Mouse (Mus musculus): ENCODE results near the gene Kcna5. TPM values are rescaled to one million over a fixed set of nuclear protein-coding genes. Genes with fewer than 3 reads are reported as not detected.

Gene Kcna5
- polyA plus RNA-seq, 1 experiment from 2014 or later, result 10.5 TPM

GRCm38 (mm10) chr6:126530019-126530418 lies 5.2 kb downstream of the Kcna5 start:
- Histone ChIP-seq H3K4me3 (ENCODE audit: low read depth, low read length) (no peak overlapping the region), H3K9me3 (ENCODE audit: control insufficient read depth, low read length) (no peaks in the 10 kb centered on the region), H3K27ac (ENCODE audit: low read depth) (no peak overlapping the region), H3K27me3 (replicated peaks; ENCODE audit: control insufficient read depth, insufficient read depth, low read length) (no peaks in the 10 kb centered on the region; the same call in 1 of the 2 replicates), H3K4me2 (ENCODE audit: low read length) (no peak overlapping the region), H3K4me1 (replicated peaks; ENCODE audit: control insufficient read depth, insufficient read depth, low read length) (peaks cover 5% of the 10 kb centered on the region; the same call in 1 of the 2 replicates), H3K9ac (ENCODE audit: low read length) (no peak overlapping the region), H3K36me3 (ENCODE audit: control insufficient read depth, insufficient read depth, low read length) (no peaks in the 10 kb centered on the region)
- DNase-seq (ENCODE audit: low spot score) (no peak), ATAC-seq (replicated peaks; ENCODE audit: low FRiP score, low TSS enrichment, low read depth) (no peak)
- WGBS, result 85% methylated on average over 3 of the region's 3 CpGs

DNA sequence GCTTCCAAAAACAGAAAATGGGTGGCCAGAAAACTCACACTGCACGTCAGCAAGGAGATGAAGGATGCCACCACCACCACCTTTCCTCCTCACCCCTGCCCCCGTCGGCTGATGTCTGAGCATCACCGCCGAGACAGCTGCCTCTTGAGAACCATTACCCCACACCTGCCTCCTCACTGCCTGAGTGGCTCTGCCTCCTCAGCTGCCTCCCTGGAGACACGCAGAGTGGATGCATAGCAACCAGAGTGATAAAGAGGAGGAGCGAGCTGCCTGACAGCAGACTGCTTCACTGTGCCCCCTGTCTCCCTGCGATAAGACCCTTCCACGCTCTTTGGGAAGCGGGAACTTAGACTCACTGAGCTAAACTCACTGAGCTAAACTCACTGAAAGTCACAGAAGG lies 20.5 kb downstream of the Kcna5 start:
- ATAC-seq (replicated peaks; ENCODE audit: low FRiP score, low TSS enrichment, low read depth), result no peak

GRCm38 (mm10) chr6:126513714-126514248 lies 21.4 kb downstream of the Kcna5 start:
- no peak for DNase-seq (ENCODE audit: low spot score)
- no peaks in the 10 kb centered on the region for H3K27me3 ChIP-seq (replicated peaks; ENCODE audit: control insufficient read depth, insufficient read depth, low read length)
- H3K4me1 ChIP-seq (replicated peaks; ENCODE audit: control insufficient read depth, insufficient read depth, low read length), result no peaks in the 10 kb centered on the region
- H3K4me2 ChIP-seq (ENCODE audit: low read length), result no peak overlapping the region
- H3K9me3 ChIP-seq (ENCODE audit: control insufficient read depth, low read length), result no peaks in the 10 kb centered on the region
- H3K36me3 ChIP-seq (ENCODE audit: control insufficient read depth, insufficient read depth, low read length), result no peaks in the 10 kb centered on the region
- H3K4me3 ChIP-seq (ENCODE audit: low read depth, low read length), result no peak overlapping the region
- H3K9ac ChIP-seq (ENCODE audit: low read length), result no peak overlapping the region
- WGBS, result 76% methylated on average over 3 of the region's 3 CpGs
- no peak overlapping the region for H3K27ac ChIP-seq (ENCODE audit: low read depth)
- ATAC-seq (replicated peaks; ENCODE audit: low FRiP score, low TSS enrichment, low read depth), result peak; percentile 66; the same call in 1 of the 2 replicates

More for the DNA sequence above, 20.5 kb downstream of the Kcna5 start:
- H3K9ac ChIP-seq (ENCODE audit: low read length), result no peak overlapping the region
- no peak for DNase-seq (ENCODE audit: low spot score)
- no peak overlapping the region for H3K27ac ChIP-seq (ENCODE audit: low read depth)
- H3K4me3 ChIP-seq (ENCODE audit: low read depth, low read length), result no peak overlapping the region
- H3K4me2 ChIP-seq (ENCODE audit: low read length), result no peak overlapping the region
- no peaks in the 10 kb centered on the region for H3K4me1 ChIP-seq (replicated peaks; ENCODE audit: control insufficient read depth, insufficient read depth, low read length)
- 31% methylated on average over 10 of the region's 10 CpGs for WGBS
- H3K9me3 ChIP-seq (ENCODE audit: control insufficient read depth, low read length), result no peaks in the 10 kb centered on the region
- no peaks in the 10 kb centered on the region for H3K27me3 ChIP-seq (replicated peaks; ENCODE audit: control insufficient read depth, insufficient read depth, low read length)
- H3K36me3 ChIP-seq (ENCODE audit: control insufficient read depth, insufficient read depth, low read length), result no peaks in the 10 kb centered on the region

DNA sequence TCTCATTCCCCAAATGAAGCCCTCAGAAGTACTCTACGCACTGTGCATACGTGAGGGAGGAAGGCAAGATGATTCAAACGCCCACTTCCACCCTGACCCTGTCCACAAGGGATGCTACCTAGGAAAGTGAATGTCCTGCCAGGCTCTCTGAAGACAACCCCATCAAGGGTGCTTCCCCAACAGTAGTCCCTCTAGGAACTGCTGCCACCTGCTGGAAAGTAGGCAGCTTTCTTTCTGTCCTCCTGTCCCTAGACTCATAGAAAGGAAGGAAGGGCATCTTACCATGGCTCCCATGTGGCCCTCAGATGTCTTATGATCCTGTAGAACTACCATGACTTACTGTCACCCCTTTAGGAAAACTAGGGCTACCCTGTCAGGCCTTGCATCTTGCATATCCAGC lies 22.1 kb downstream of the Kcna5 start:
- DNase-seq (ENCODE audit: low spot score) (no peak), ATAC-seq (replicated peaks; ENCODE audit: low FRiP score, low TSS enrichment, low read depth) (no peak)
- whole genome bisulfite sequencing, result 91% methylated on average over 3 of the region's 3 CpGs
- no peaks in the 10 kb centered on the region for H3K27me3 ChIP-seq (replicated peaks; ENCODE audit: control insufficient read depth, insufficient read depth, low read length)
- H3K4me2 ChIP-seq (ENCODE audit: low read length), result no peak overlapping the region
- H3K4me1 ChIP-seq (replicated peaks; ENCODE audit: control insufficient read depth, insufficient read depth, low read length), result no peaks in the 10 kb centered on the region
- no peak overlapping the region for H3K9ac ChIP-seq (ENCODE audit: low read length)
- H3K27ac ChIP-seq (ENCODE audit: low read depth), result no peak overlapping the region
- H3K4me3 ChIP-seq (ENCODE audit: low read depth, low read length), result no peak overlapping the region
- H3K9me3 ChIP-seq (ENCODE audit: control insufficient read depth, low read length), result no peaks in the 10 kb centered on the region
- no peaks in the 10 kb centered on the region for H3K36me3 ChIP-seq (ENCODE audit: control insufficient read depth, insufficient read depth, low read length)

- Histone ChIP-seq H3K27ac (ENCODE audit: low read depth) (no peak overlapping the region), H3K4me3 (ENCODE audit: low read depth, low read length) (no peak overlapping the region), H3K4me2 (ENCODE audit: low read length) (no peak overlapping the region), H3K4me1 (replicated peaks; ENCODE audit: control insufficient read depth, insufficient read depth, low read length) (no peaks in the 10 kb centered on the region), H3K27me3 (replicated peaks; ENCODE audit: control insufficient read depth, insufficient read depth, low read length) (no peaks in the 10 kb centered on the region), H3K9me3 (ENCODE audit: control insufficient read depth, low read length) (no peaks in the 10 kb centered on the region), H3K36me3 (ENCODE audit: control insufficient read depth, insufficient read depth, low read length) (no peaks in the 10 kb centered on the region), H3K9ac (ENCODE audit: low read length) (no peak overlapping the region)
- WGBS, result 80% methylated on average over 6 of the region's 6 CpGs
- DNase-seq (ENCODE audit: low spot score) (no peak), ATAC-seq (replicated peaks; ENCODE audit: low FRiP score, low TSS enrichment, low read depth) (no peak)
Observed at GRCm38 (mm10) chr6:126508671-126509070, 26.5 kb downstream of the Kcna5 start.

DNA sequence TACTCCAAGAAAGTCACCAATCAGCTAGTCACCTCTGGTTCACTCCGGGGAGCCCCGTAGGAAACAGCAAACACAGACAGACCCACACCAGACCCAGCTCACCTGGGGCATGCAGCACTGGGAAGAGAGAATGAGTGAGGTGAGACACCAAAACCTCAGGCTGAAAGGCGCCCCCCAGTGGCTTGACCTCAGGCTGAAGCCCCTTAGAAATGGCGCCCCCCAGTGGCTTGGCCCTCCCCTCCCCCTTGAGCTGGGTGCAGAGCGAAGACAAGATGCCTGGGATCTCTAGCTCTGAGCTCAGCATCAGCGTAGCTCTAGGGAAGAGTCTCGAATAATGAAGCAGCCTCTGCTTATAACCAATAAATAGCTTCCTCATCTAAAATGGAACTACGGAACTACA lies 31.3 kb downstream of the Kcna5 start:
- Histone ChIP-seq H3K4me3 (ENCODE audit: low read depth, low read length) (no peak overlapping the region), H3K27ac (ENCODE audit: low read depth) (no peak overlapping the region), H3K9ac (ENCODE audit: low read length) (no peak overlapping the region), H3K36me3 (ENCODE audit: control insufficient read depth, insufficient read depth, low read length) (no peaks in the 10 kb centered on the region), H3K4me1 (replicated peaks; ENCODE audit: control insufficient read depth, insufficient read depth, low read length) (no peaks in the 10 kb centered on the region), H3K9me3 (ENCODE audit: control insufficient read depth, low read length) (no peaks in the 10 kb centered on the region), H3K4me2 (ENCODE audit: low read length) (no peak overlapping the region), H3K27me3 (replicated peaks; ENCODE audit: control insufficient read depth, insufficient read depth, low read length) (no peaks in the 10 kb centered on the region)
- WGBS, result 82% methylated on average over 8 of the region's 8 CpGs
- no peak for DNase-seq (ENCODE audit: low spot score)
- no peak for ATAC-seq (replicated peaks; ENCODE audit: low FRiP score, low TSS enrichment, low read depth)

- 43% methylated on average over 9 of the region's 9 CpGs for WGBS
- DNase-seq (ENCODE audit: low spot score) (no peak), ATAC-seq (replicated peaks; ENCODE audit: low FRiP score, low TSS enrichment, low read depth) (no peak)
- no peaks in the 10 kb centered on the region for H3K9me3 ChIP-seq (ENCODE audit: control insufficient read depth, low read length)
- no peaks in the 10 kb centered on the region for H3K36me3 ChIP-seq (ENCODE audit: control insufficient read depth, insufficient read depth, low read length)
- no peaks in the 10 kb centered on the region for H3K27me3 ChIP-seq (replicated peaks; ENCODE audit: control insufficient read depth, insufficient read depth, low read length)
- H3K4me1 ChIP-seq (replicated peaks; ENCODE audit: control insufficient read depth, insufficient read depth, low read length), result no peaks in the 10 kb centered on the region
- no peak overlapping the region for H3K4me2 ChIP-seq (ENCODE audit: low read length)
- H3K27ac ChIP-seq (ENCODE audit: low read depth), result no peak overlapping the region
- H3K4me3 ChIP-seq (ENCODE audit: low read depth, low read length), result no peak overlapping the region
- H3K9ac ChIP-seq (ENCODE audit: low read length), result no peak overlapping the region
Observed at GRCm38 (mm10) chr6:126502691-126503301, 32.4 kb downstream of the Kcna5 start.

- no peak overlapping the region for H3K4me2 ChIP-seq (ENCODE audit: low read length)
- no peak for ATAC-seq (replicated peaks; ENCODE audit: low FRiP score, low TSS enrichment, low read depth)
- no peaks in the 10 kb centered on the region for H3K9me3 ChIP-seq (ENCODE audit: control insufficient read depth, low read length)
- no peak for DNase-seq (ENCODE audit: low spot score)
- no peak overlapping the region for H3K27ac ChIP-seq (ENCODE audit: low read depth)
- H3K4me1 ChIP-seq (replicated peaks; ENCODE audit: control insufficient read depth, insufficient read depth, low read length), result no peaks in the 10 kb centered on the region
- H3K9ac ChIP-seq (ENCODE audit: low read length), result no peak overlapping the region
- H3K4me3 ChIP-seq (ENCODE audit: low read depth, low read length), result no peak overlapping the region
- 89% methylated on average over 6 of the region's 6 CpGs for WGBS
- H3K36me3 ChIP-seq (ENCODE audit: control insufficient read depth, insufficient read depth, low read length), result no peaks in the 10 kb centered on the region
- H3K27me3 ChIP-seq (replicated peaks; ENCODE audit: control insufficient read depth, insufficient read depth, low read length), result no peaks in the 10 kb centered on the region
Observed at GRCm38 (mm10) chr6:126500985-126501384, 34.2 kb downstream of the Kcna5 start.

- WGBS, result 20% methylated on average over 8 of the region's 8 CpGs
- ATAC-seq (replicated peaks; ENCODE audit: low FRiP score, low TSS enrichment, low read depth), result peak; percentile 74
Observed at GRCm38 (mm10) chr6:126500088-126500487, 35.1 kb downstream of the Kcna5 start.

More at GRCm38 (mm10) chr6:126500088-126500487, 35.1 kb downstream of the Kcna5 start:
- no peaks in the 10 kb centered on the region for H3K36me3 ChIP-seq (ENCODE audit: control insufficient read depth, insufficient read depth, low read length)
- no peaks in the 10 kb centered on the region for H3K4me1 ChIP-seq (replicated peaks; ENCODE audit: control insufficient read depth, insufficient read depth, low read length)
- peak; percentile 97 for DNase-seq (ENCODE audit: low spot score)
- no peak overlapping the region for H3K4me2 ChIP-seq (ENCODE audit: low read length)
- no peak overlapping the region for H3K4me3 ChIP-seq (ENCODE audit: low read depth, low read length)
- no peak overlapping the region for H3K27ac ChIP-seq (ENCODE audit: low read depth)
- no peaks in the 10 kb centered on the region for H3K9me3 ChIP-seq (ENCODE audit: control insufficient read depth, low read length)
- H3K9ac ChIP-seq (ENCODE audit: low read length), result no peak overlapping the region
- H3K27me3 ChIP-seq (replicated peaks; ENCODE audit: control insufficient read depth, insufficient read depth, low read length), result no peaks in the 10 kb centered on the region
